Mouse (Mus musculus) C2C12 (cell line): Measurements from ENCODE around the gene Hepacam. TPM values are rescaled to one million over a fixed set of nuclear protein-coding genes. Genes with fewer than 3 reads are reported as not detected.

Experiments
- H3K27me3 ChIP-seq: one replicate; pipeline ENCODE4 v1.6.1; 2011; ENCODE audit not compliant: control insufficient read depth, insufficient read depth, insufficient read length
- H3K36me3 ChIP-seq: one replicate; pipeline ENCODE4 v1.6.1; 2011; ENCODE audit not compliant: control insufficient read depth, insufficient read depth
- H3K4me3 ChIP-seq: one replicate; pipeline ENCODE4 v1.5.1; 2011; ENCODE audit warnings: mild to moderate bottlenecking, control low read depth; ENCODE audit not compliant: poor library complexity, insufficient read depth, severe bottlenecking
- H3K79me2 ChIP-seq: one replicate; pipeline ENCODE4 v1.6.1; 2011; ENCODE audit not compliant: control insufficient read depth, insufficient read depth
- H3K79me3 ChIP-seq: one replicate; pipeline ENCODE4 v1.6.1; 2011; ENCODE audit warnings: low read depth, control low read depth
- H3ac ChIP-seq: one replicate; pipeline ENCODE3; 2011; ENCODE audit warnings: low read depth; ENCODE audit not compliant: control insufficient read depth, insufficient read length
- CEBPB ChIP-seq: IDR thresholded peaks from one replicate; pipeline ENCODE4 v1.6.1; 2011; ENCODE audit warnings: low read depth, mild to moderate bottlenecking, control low read depth, moderate library complexity
- CTCF ChIP-seq: IDR thresholded peaks from one replicate; pipeline ENCODE4 v1.5.1; 2011; ENCODE audit not compliant: control insufficient read depth, insufficient read depth, insufficient read length
- FOSL1 ChIP-seq: IDR thresholded peaks from one replicate; pipeline ENCODE4 v1.8.0; 2011; ENCODE audit warnings: mild to moderate bottlenecking, low read length; ENCODE audit not compliant: poor library complexity, insufficient read depth, severe bottlenecking
- MAX ChIP-seq: IDR thresholded peaks from one replicate; pipeline ENCODE4 v1.6.1; 2011; ENCODE audit warnings: mild to moderate bottlenecking, control low read depth
- MYOD1 ChIP-seq: IDR thresholded peaks from one replicate; pipeline ENCODE4 v1.6.1; 2011; ENCODE audit warnings: low read depth; ENCODE audit not compliant: control insufficient read depth, insufficient read length
- MYOG ChIP-seq: IDR thresholded peaks from one replicate; pipeline ENCODE4 v1.6.1; 2011; ENCODE audit not compliant: control insufficient read depth, insufficient read length; ENCODE audit errors: extremely low read depth
- USF1 ChIP-seq: IDR thresholded peaks from one replicate; pipeline ENCODE4 v1.6.1; 2011; ENCODE audit warnings: low read depth, mild to moderate bottlenecking, control low read depth, moderate library complexity
- polyA plus RNA-seq: library from polyadenylated mRNA; unstranded; fragments of >200 nt; fragmentation: generic; extraction: Trizol; gene quantifications from one replicate; pipeline ENCODE4 v1.2.1, GENCODE M21; 2012; ENCODE audit warnings: missing spikeins

Gene Hepacam
- polyA plus RNA-seq, 1 experiment: 0.01 TPM

DNA sequence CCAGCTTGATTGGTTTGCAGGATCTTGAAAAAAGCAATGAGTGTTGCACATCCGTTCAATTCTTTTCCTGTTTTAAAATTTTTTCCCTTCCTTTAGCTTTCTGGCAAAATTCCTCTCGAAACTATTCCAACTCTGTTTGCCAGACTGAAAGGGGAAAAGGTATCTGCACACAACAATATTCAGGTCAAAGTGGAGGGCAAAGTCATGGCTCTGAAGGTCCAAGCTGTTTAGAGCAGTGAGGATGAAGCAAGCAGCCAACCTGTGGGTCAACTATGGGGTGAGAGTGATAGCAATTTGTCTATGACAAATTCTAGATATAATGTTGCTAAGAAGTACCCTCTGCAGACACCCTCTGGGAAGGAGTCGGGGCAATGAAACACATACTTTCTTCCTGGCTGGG, 47.5 kb downstream of the Hepacam start:
- TF ChIP-seq USF1: no peak
- no peak for TF ChIP-seq MYOG
- TF ChIP-seq MAX: no peak
- TF ChIP-seq FOSL1: no peak
- no peak for TF ChIP-seq CEBPB
- no peak for TF ChIP-seq CTCF
- TF ChIP-seq MYOD1: no peak
- Histone ChIP-seq H3ac (no peak overlapping the region), H3K79me2 (no peaks in the 10 kb centered on the region), H3K4me3 (no peak overlapping the region), H3K27me3 (peaks cover 19% of the 10 kb centered on the region), H3K36me3 (no peaks in the 10 kb centered on the region), H3K79me3 (no peaks in the 10 kb centered on the region)

DNA sequence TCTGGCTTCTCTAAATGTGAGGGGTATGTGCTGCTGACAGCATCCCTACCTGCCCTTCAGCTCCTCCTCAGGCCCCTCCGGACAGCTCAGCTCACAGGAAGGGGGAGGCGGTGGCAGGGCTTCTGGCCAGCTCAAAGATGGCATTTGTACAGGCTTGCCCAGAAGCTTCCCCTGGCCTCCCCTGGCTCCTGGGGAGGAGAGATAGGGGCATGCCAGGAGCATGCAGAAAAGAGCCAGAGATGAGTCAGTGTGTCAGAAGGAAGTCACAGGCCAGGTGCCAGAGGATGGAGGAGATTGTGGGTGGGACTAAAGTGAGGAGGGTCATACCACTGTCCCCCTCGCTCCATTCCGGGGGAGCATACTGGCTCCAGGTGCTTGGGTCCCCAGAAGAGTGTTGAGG, 51.6 kb downstream of the Hepacam start:
- no peaks in the 10 kb centered on the region for H3K79me3 ChIP-seq
- H3K36me3 ChIP-seq: no peaks in the 10 kb centered on the region
- H3K4me3 ChIP-seq: no peak overlapping the region
- H3ac ChIP-seq: no peak overlapping the region
- no peaks in the 10 kb centered on the region for H3K79me2 ChIP-seq
- TF ChIP-seq MYOG (no peak), CEBPB (no peak), CTCF (no peak), USF1 (no peak), FOSL1 (no peak), MYOD1 (no peak), MAX (no peak)
- peaks cover 4% of the 10 kb centered on the region for H3K27me3 ChIP-seq

DNA sequence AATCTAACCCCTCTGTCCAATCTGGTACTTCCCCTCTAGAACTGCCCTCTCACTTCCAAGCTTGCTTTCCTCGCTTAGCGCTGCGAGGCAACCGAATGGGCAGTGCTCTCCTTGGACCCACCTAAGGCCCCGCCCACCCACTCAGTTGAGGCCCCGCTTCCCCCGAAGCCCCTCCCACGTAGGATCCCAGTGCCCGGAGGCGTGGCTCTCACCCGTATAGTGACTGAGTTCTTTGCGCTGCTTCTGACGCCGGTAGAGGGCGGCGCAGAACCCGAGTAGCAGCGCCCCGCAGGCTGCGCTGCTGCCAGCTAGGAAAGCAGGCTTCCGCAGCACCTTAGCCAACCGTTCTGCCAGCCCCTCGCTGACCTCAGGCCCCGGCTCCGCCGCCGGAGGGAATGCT, 53.5 kb downstream of the Hepacam start:
- no peak for TF ChIP-seq FOSL1
- TF ChIP-seq CTCF: peak; percentile 3
- no peaks in the 10 kb centered on the region for H3K79me2 ChIP-seq
- no peak overlapping the region for H3ac ChIP-seq
- H3K36me3 ChIP-seq: no peaks in the 10 kb centered on the region
- peaks cover 9% of the 10 kb centered on the region for H3K27me3 ChIP-seq
- no peak overlapping the region for H3K4me3 ChIP-seq
- no peaks in the 10 kb centered on the region for H3K79me3 ChIP-seq

DNA sequence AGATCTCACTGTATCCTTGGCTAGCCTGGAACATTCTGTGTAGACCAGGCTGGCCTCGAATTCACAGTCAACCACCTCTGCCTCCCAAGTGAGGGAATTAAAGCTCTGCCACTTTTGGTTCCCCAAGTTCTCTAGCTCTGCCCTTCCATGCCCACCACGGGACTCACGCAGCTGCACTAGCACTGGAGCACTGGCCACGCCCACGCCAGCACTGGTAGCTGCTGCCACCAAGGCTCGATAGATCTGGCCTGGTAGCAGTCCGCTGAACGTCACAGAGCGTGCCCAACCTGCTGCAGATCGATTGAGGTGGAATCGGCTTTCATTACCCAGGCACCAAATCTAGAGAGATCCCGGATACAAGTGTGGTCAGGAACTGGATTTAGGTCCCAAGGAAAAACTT, 54.1 kb downstream of the Hepacam start:
- TF ChIP-seq CTCF (no peak), MYOG (no peak), FOSL1 (no peak), MAX (no peak), USF1 (no peak), CEBPB (no peak), MYOD1 (no peak)

DNA sequence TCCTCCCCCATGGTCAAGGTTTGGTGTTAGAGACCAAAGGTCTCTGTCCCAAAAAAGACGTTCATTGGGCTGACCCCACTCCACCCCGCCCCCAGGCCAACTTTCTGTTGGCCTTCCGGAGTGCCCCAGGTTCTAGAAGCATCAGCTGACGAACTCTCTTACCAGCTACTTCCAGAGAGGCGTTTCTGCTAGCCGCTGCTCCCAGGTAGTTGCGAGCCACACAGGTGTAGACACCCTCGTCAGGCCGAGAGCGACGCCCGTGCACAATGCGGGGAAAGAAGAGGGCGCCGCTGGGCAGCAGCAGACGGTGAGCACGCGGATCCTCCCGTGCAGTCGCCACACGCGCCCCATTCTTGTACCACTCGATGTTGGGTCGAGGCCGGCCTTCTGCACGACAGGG, 62.2 kb downstream of the Hepacam start:
- H3ac ChIP-seq: no peak overlapping the region

More for the DNA sequence above, 54.1 kb downstream of the Hepacam start:
- H3ac ChIP-seq: no peak overlapping the region
- H3K36me3 ChIP-seq: no peaks in the 10 kb centered on the region
- H3K79me2 ChIP-seq: no peaks in the 10 kb centered on the region
- no peak overlapping the region for H3K4me3 ChIP-seq
- H3K27me3 ChIP-seq: peaks cover 9% of the 10 kb centered on the region
- H3K79me3 ChIP-seq: no peaks in the 10 kb centered on the region

DNA sequence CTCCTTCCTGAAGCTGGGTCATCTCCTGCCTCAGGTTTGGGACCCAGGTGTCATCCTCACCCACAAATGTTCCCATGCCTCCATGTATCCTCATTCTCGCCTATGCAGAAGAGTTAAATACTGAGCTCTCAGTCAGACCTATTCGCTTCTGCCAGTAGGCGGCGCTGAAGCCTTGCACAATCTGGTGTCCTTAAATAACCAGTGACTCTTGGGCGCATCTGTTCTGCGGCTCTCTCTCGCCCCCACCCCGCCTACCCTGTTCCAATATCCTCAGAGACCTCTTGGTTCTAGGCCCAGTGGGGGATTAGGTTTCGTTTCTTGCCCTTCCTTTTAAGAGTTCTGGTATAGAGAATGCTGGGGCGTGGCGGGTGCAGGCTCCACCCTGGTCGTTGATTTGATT, 63.4 kb downstream of the Hepacam start:
- Histone ChIP-seq H3K27me3 (peaks cover 59% of the 10 kb centered on the region), H3K36me3 (no peaks in the 10 kb centered on the region), H3K79me2 (no peaks in the 10 kb centered on the region), H3K79me3 (no peaks in the 10 kb centered on the region), H3ac (no peak overlapping the region), H3K4me3 (no peak overlapping the region)
- TF ChIP-seq MYOD1 (no peak), CTCF (peak; percentile 72), MAX (no peak), FOSL1 (no peak), USF1 (no peak), CEBPB (no peak), MYOG (no peak)

More for the DNA sequence above, 62.2 kb downstream of the Hepacam start:
- H3K27me3 ChIP-seq: peaks cover 54% of the 10 kb centered on the region
- H3K4me3 ChIP-seq: no peak overlapping the region
- H3K36me3 ChIP-seq: no peaks in the 10 kb centered on the region
- no peaks in the 10 kb centered on the region for H3K79me3 ChIP-seq
- TF ChIP-seq USF1 (no peak), MAX (no peak), CTCF (no peak), MYOD1 (no peak), CEBPB (no peak), MYOG (no peak), FOSL1 (no peak)
- H3K79me2 ChIP-seq: no peaks in the 10 kb centered on the region
